Mouse (Mus musculus) thymus, adult 2 months (tissue): ENCODE data around the gene Eef1akmt2.

Source experiments
- CTCF ChIP-seq: fragments of 200-500 bp; IDR thresholded peaks from 2 replicates; pipeline ENCODE4 v1.5.1; 2012; ENCODE audit warnings: mild to moderate bottlenecking, control low read depth, low read length, moderate library complexity, borderline replicate concordance; ENCODE audit not compliant: control insufficient read depth, poor library complexity, insufficient read depth; ENCODE audit errors: extremely low read depth
- POLR2A ChIP-seq: fragments of 200-500 bp; IDR thresholded peaks from 2 replicates; pipeline ENCODE4 v1.6.1; 2012; ENCODE audit warnings: mild to moderate bottlenecking, low read length, control low read depth, moderate library complexity; ENCODE audit not compliant: control insufficient read depth, poor library complexity, insufficient read depth; ENCODE audit errors: extremely low read depth

DNA sequence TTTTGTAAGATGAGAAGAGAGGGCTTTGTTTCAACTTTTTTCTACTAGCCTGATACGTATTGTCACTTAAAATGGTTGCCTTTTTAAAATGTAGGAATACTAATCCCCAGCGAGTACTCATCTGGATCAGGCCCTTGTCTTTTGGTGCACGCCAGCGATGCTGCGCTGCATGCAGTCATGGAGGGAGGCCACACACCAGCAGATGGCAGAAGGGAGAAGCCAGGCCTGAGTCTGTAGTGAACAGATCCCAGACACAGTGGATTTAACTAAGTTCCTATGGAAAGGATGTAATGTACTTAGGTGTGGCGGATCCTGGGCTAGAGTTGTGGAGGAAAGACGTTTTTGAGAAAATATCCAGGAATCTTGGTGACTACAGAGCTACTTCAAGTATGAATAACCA, 31.6 kb upstream of the Eef1akmt2 start:
- TF ChIP-seq POLR2A (no peak), CTCF (no peak)
